Mouse (Mus musculus) forebrain, embryonic 14.5 days (tissue): ENCODE measurements at regions not wholly inside any gene's neighbourhood (a gene's known extent, or its start where the extent isn't known, plus 50 kb on each side); places are given as distances from the start of the nearest gene placed in this dataset.
A peak's percentile ranks its signal among the peaks of the same experiment; 100 is the strongest.

Experiments used
- ATAC-seq: fragments of 200-750 bp; cut with Nextera tagmentation; 2 replicates; pipeline ENCODE4 v1.8.0; 2017; ENCODE audit warnings: mild to moderate bottlenecking, moderate library complexity
- DNase-seq: peaks from one replicate; pipeline ENCODE4 v3.0.0-alpha.2; 2015; ENCODE audit warnings: low spot score
- H3K27ac ChIP-seq: fragments of 300-500 bp; sonication (generic); 2 replicates; pipeline ENCODE4 v1.5.1; 2014; ENCODE audit warnings: low read depth, mild to moderate bottlenecking, control low read depth, low read length, moderate library complexity
- H3K27me3 ChIP-seq: fragments of 300-500 bp; sonication (generic); replicated peaks from 2 replicates; pipeline ENCODE4 v1.6.1; 2014; ENCODE audit warnings: low read length, control low read depth, mixed read lengths; ENCODE audit not compliant: control insufficient read depth, insufficient read depth
- H3K36me3 ChIP-seq: fragments of 300-500 bp; sonication (generic); 2 replicates; pipeline ENCODE4 v1.6.1; 2014; ENCODE audit warnings: low read length, control low read depth; ENCODE audit not compliant: control insufficient read depth, insufficient read depth
- H3K4me1 ChIP-seq: fragments of 300-500 bp; sonication (generic); 2 replicates; pipeline ENCODE4 v1.6.1; 2014; ENCODE audit warnings: antibody characterized with exemption, low read length, control low read depth; ENCODE audit not compliant: control insufficient read depth, insufficient read depth
- H3K4me2 ChIP-seq: fragments of 300-500 bp; sonication (generic); 2 replicates; pipeline ENCODE4 v1.6.1; 2014; ENCODE audit warnings: mild to moderate bottlenecking, control low read depth, low read length
- H3K4me3 ChIP-seq: fragments of 300-500 bp; sonication (generic); 2 replicates; pipeline ENCODE4 v1.5.1; 2014; ENCODE audit warnings: low read depth, low read length, control low read depth
- H3K9ac ChIP-seq: fragments of 300-500 bp; sonication (generic); 2 replicates; pipeline ENCODE4 v1.6.1; 2014; ENCODE audit warnings: mild to moderate bottlenecking, low read length, control low read depth, moderate library complexity
- H3K9me3 ChIP-seq: fragments of 300-500 bp; sonication (generic); replicated peaks from 2 replicates; pipeline ENCODE4 v1.6.1; 2016; ENCODE audit warnings: low read length, control low read depth, mixed read lengths; ENCODE audit not compliant: control insufficient read depth
- WGBS: fragments of 180-500 bp; shearing (Covaris S2); extraction: QIAGEN DNeasy Blood & Tissue Kit; methylation state at CpG from one replicate; pipeline ENCODE4 v1.1.7; 2014; 5-methylcytosine and 5-hydroxymethylcytosine counted together

GRCm38 (mm10) chr5:57197910-57198309, 519.9 kb upstream of the Pcdh7 start:
- WGBS: 19% methylated on average over 1 of the region's 1 CpGs
- no peak overlapping the region for H3K4me3 ChIP-seq
- ATAC-seq (peak; percentile 58; the same call in 1 of the 2 replicates), DNase-seq (peak; percentile 44)
- H3K4me1 ChIP-seq: no peaks in the 10 kb centered on the region
- H3K4me2 ChIP-seq: no peak overlapping the region
- H3K27me3 ChIP-seq: no peaks in the 10 kb centered on the region
- H3K27ac ChIP-seq: no peak overlapping the region
- no peaks in the 10 kb centered on the region for H3K36me3 ChIP-seq
- H3K9me3 ChIP-seq: no peaks in the 10 kb centered on the region
- H3K9ac ChIP-seq: no peak overlapping the region

- H3K9ac ChIP-seq: no peak overlapping the region
Measured at GRCm38 (mm10) chr5:57200420-57200819, 517.3 kb upstream of the Pcdh7 start.

More at GRCm38 (mm10) chr5:57200420-57200819, 517.3 kb upstream of the Pcdh7 start:
- DNase-seq (peak; percentile 60), ATAC-seq (peak; percentile 50)
- Histone ChIP-seq H3K27me3 (no peaks in the 10 kb centered on the region), H3K4me1 (no peaks in the 10 kb centered on the region), H3K9me3 (no peaks in the 10 kb centered on the region), H3K4me3 (no peak overlapping the region), H3K36me3 (no peaks in the 10 kb centered on the region), H3K4me2 (no peak overlapping the region), H3K27ac (no peak overlapping the region)
- 18% methylated on average over 4 of the region's 4 CpGs for WGBS
